Comparison of ENCODE assay signal across 12 mouse cellular contexts in genomic region chr7:128622994-128623393, GRCm38 (mm10). TPM values are rescaled to one million over a fixed set of nuclear protein-coding genes. Genes with fewer than 3 reads are reported as not detected.
A peak's percentile ranks its signal among the peaks of the same experiment; 100 is the strongest.
DNase-seq lines count a peak whose midpoint lies in the region; ATAC-seq and TF ChIP-seq lines count a peak whose summit lies in the region.
"Had no signal": no experiment of that assay in that cellular context is flagged by ENCODE, and none has a peak within 500 bp of the region (broad histone marks: within the 10 kb centered on the region; RNA-seq: fewer than 3 reads in every experiment).

No protein-coding gene starts in this region.

- peaks cover 7% of the 10 kb centered on the region for H3K36me3 ChIP-seq in heart, adult 2 months (ENCODE audit: control insufficient read depth, insufficient read depth, low read length)
- H3K36me3 ChIP-seq in kidney, postnatal 0 days (ENCODE audit: insufficient read depth, low read length) = no peaks in the 10 kb centered on the region
- H3K36me3 ChIP-seq in spleen, adult 2 months (ENCODE audit: control insufficient read depth, insufficient read depth, low read length) = no peaks in the 10 kb centered on the region
- H3K36me3 ChIP-seq: forebrain, embryonic 15.5 days; kidney, embryonic 15.5 days; liver, embryonic 13.5 days had no signal

- no peak for DNase-seq in heart, adult 2 months
- DNase-seq in heart, adult 9 months (ENCODE audit: low spot score in 2 of 2) = no peak
- no peak for DNase-seq in kidney, postnatal 0 days (ENCODE audit: low spot score)
- no peak for DNase-seq in kidney, adult 8-10 months
- DNase-seq in spleen, adult 2 months (ENCODE audit: low read depth in 1 of 2, low spot score in 2 of 2) = no peak
- no peak for DNase-seq in spleen, adult 12 weeks (ENCODE audit: low spot score)
- no peak for DNase-seq in embryo, embryonic 10 days (ENCODE audit: low spot score)
- DNase-seq: liver, embryonic 13.5 days; midbrain, embryonic 14.5 days; thymus, adult 2 months had no signal

- no peak overlapping the region; the same call in 1 of the 2 replicates for H3K4me3 ChIP-seq in heart, adult 2 months
- H3K4me3 ChIP-seq in kidney, postnatal 0 days (replicated peaks; ENCODE audit: low read depth, low read length) = no peak overlapping the region
- no peak overlapping the region; the same call in 1 of the 2 replicates for H3K4me3 ChIP-seq in spleen, adult 2 months (ENCODE audit: extremely low read depth, insufficient read depth, insufficient read length)
- H3K4me3 ChIP-seq: forebrain, embryonic 15.5 days; kidney, embryonic 15.5 days; liver, embryonic 13.5 days had no signal

- no peak for TF ChIP-seq POLR2A in heart, adult 2 months (IDR thresholded peaks at IDR 0.05; ENCODE audit: insufficient read depth, low read depth, low read length)
- no peak for TF ChIP-seq POLR2A in spleen, adult 2 months (IDR thresholded peaks at IDR 0.05; ENCODE audit: low read depth, low read length)

- no peak overlapping the region for H3K9ac ChIP-seq in heart, adult 2 months (ENCODE audit: low read depth, low read length)
- no peak overlapping the region for H3K9ac ChIP-seq in kidney, postnatal 0 days (ENCODE audit: low read depth, low read length)
- H3K9ac ChIP-seq: forebrain, embryonic 15.5 days; kidney, embryonic 15.5 days; liver, embryonic 13.5 days had no signal

- intact Hi-C loops in heart, adult 2 months (cut with DNase I) = loop anchor here (5.0 kb wide), 1 partner anchor 49 kb away; no protein-coding TSS in a partner anchor

- H3K27ac ChIP-seq in heart, adult 2 months = peak overlapping the region; percentile 77
- 0 out of 2 replicates have a peak overlapping the region, but pooled peaks have one; percentile 9 for H3K27ac ChIP-seq in kidney, postnatal 0 days
- H3K27ac ChIP-seq in spleen, adult 2 months (ENCODE audit: insufficient read depth, low read length) = peak overlapping the region; percentile 76
- H3K27ac ChIP-seq: liver, embryonic 13.5 days had no signal

- H3K4me1 ChIP-seq in heart, adult 2 months (ENCODE audit: control insufficient read depth, insufficient read depth, low read length) = peaks cover 14% of the 10 kb centered on the region
- peaks cover 2% of the 10 kb centered on the region; the same call in 1 of the 2 replicates for H3K4me1 ChIP-seq in kidney, postnatal 0 days (replicated peaks; ENCODE audit: insufficient read depth, low read length)
- H3K4me1 ChIP-seq in spleen, adult 2 months (ENCODE audit: control insufficient read depth, insufficient read depth, insufficient read length) = peaks cover 37% of the 10 kb centered on the region

- H3K79me2 ChIP-seq in heart, adult 2 months (replicated peaks; ENCODE audit: control insufficient read depth, insufficient read depth, low read length) = no peaks in the 10 kb centered on the region

- no peak overlapping the region for H3K4me2 ChIP-seq in kidney, postnatal 0 days (ENCODE audit: low read length)
- H3K4me2 ChIP-seq: forebrain, embryonic 15.5 days; kidney, embryonic 15.5 days; liver, embryonic 13.5 days had no signal

- WGBS in heart, adult 2 months = 39% methylated on average over 2 of the region's 2 CpGs
- WGBS in kidney, postnatal 0 days = 76% methylated on average over 2 of the region's 2 CpGs
- WGBS in spleen, adult 2 months = 71% methylated on average over 2 of the region's 2 CpGs

- TF ChIP-seq EP300 in heart, adult 2 months (IDR thresholded peaks at IDR 0.05; ENCODE audit: insufficient read depth, low read depth, low read length) = no peak

- no peak for ATAC-seq in kidney, postnatal 0 days (replicated peaks; ENCODE audit: low FRiP score, low read depth)

- H3K9me3 ChIP-seq in kidney, postnatal 0 days (replicated peaks; ENCODE audit: low read length) = no peaks in the 10 kb centered on the region
- H3K9me3 ChIP-seq: forebrain, embryonic 15.5 days; kidney, embryonic 15.5 days; liver, embryonic 13.5 days had no signal

- no peak for TF ChIP-seq CTCF in heart, adult 2 months (IDR thresholded peaks at IDR 0.05)
- TF ChIP-seq CTCF in kidney, postnatal 0 days (IDR thresholded peaks at IDR 0.05; ENCODE audit: low read depth) = no peak
- TF ChIP-seq CTCF in spleen, adult 2 months (IDR thresholded peaks at IDR 0.05; ENCODE audit: extremely low read depth, insufficient read depth, insufficient read length, insufficient replicate concordance) = no peak

- H3K27me3 ChIP-seq in heart, adult 2 months (ENCODE audit: control insufficient read depth, insufficient read depth, low read length) = no peaks in the 10 kb centered on the region
- no peaks in the 10 kb centered on the region for H3K27me3 ChIP-seq in kidney, postnatal 0 days (ENCODE audit: insufficient read depth, low read length)
- no peaks in the 10 kb centered on the region for H3K27me3 ChIP-seq in spleen, adult 2 months (ENCODE audit: control insufficient read depth, insufficient read depth, low read length)
- H3K27me3 ChIP-seq: forebrain, embryonic 15.5 days; kidney, embryonic 15.5 days; liver, embryonic 13.5 days had no signal

RNA-seq across cellular contexts. Expression of gene Inpp5f, which starts 11.9 kb away (rescaled TPM):
- total RNA-seq in heart, adult 2 months (2021) = 1 to 10 TPM; 4.1 to 4.5 TPM
- 1.5 and 4.0 TPM in 2 replicates for polyA plus RNA-seq in heart, adult 2 months (2012; rRNA removed)
- 22.0 and 23.8 TPM in 2 replicates for polyA plus RNA-seq in kidney, postnatal 0 days (2015; fragmentation: Nextera tagmentation; extraction: Ambion mirVana)
- polyA plus RNA-seq in spleen, adult 2 months (2012; rRNA removed) = 6.8 and 7.2 TPM in 2 replicates

Comparison
In these comparisons a context has a peak if more than half of its experiments do, and no peak if none do; other contexts are left out.
1. H3K27ac ChIP-seq: peak in every context shown above with its lines; median percentile 77 in heart, adult 2 months; 76 in spleen, adult 2 months; 9 in kidney, postnatal 0 days.